Mouse (Mus musculus) mouse trophoblast stem cell (cell line): ENCODE measurements at regions not wholly inside any gene's neighbourhood (a gene's known extent, or its start where the extent isn't known, plus 50 kb on each side); places are given as distances from the start of the nearest gene placed in this dataset.

ENCODE experiments used
- in situ Hi-C, 2 experiments: fragments of 300-500 bp; cut with MseI, MboI; formaldehyde crosslinking; loops; 2 replicates in 1 of 2; 3 replicates in 1 of 2; pipeline ENCODE4 v1.15.1; 2025

DNA sequence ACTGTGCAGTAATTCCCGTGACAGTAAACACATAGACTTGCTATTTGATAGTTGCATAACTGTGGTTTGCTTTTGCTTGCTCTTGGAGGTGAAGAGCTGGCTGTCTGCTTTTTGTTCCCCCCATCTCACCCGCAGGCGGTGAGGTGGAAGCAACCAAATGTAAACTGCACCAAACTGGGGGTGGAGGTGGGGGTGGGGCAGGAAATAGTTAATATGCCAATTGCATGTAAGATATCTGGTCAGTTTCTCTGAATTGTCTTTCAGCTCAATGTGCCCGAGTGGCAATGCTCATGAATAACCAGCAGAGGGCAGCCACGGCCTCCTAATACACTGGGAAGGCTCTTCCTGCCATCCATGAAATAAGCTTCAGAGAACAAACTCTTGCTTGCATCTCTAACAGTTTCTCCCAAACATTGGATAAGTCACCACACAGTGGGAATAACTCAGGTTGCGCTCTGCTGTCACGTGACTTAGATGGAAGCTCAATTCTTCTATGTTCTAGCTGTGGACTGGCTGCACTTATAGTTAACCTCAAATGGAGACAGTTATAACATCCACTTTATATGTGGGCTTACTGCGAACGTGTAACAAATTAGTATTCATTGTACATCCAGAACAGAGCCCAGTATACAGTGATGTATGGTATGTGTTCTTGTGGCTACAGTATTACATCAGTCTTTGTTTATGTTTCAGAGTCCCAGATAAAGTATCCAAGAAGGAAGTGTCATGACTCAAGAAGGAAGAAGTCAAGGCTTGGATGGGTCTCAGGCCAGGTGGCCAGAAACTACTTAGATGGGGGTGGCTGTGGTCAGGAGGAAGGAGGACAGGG is 62.0 kb upstream of the Egflam start:
- in situ Hi-C loops = loop anchor here (5.0 to 25.0 kb wide), 2 partner anchors 352 to 577 kb away; partner anchors contain the start of gene Gdnf (in 2 of the 2)

DNA sequence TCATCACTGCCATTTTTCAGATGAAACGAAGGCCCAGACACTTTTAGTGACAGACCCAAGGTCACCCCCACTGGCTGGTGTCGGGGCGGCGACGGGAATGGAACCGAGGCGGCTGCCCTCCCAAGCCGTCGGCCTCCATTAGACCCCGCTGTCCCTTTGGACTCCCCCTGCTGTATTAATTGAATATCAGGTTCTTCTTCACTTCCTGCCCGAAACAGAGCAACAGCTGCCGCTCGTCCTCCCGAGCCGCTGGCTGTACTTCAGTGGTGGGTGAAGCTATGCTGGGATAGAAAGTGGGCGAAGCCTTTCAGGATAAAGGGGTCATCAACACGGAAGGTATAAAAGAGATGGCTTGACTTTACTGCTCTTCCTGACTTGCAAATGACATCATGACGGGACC is 64.4 kb upstream of the Egflam start:
- in situ Hi-C loops = loop anchor here (5.0 to 25.0 kb wide), 2 partner anchors 350 to 575 kb away; partner anchors contain the start of gene Gdnf (in 2 of the 2)

DNA sequence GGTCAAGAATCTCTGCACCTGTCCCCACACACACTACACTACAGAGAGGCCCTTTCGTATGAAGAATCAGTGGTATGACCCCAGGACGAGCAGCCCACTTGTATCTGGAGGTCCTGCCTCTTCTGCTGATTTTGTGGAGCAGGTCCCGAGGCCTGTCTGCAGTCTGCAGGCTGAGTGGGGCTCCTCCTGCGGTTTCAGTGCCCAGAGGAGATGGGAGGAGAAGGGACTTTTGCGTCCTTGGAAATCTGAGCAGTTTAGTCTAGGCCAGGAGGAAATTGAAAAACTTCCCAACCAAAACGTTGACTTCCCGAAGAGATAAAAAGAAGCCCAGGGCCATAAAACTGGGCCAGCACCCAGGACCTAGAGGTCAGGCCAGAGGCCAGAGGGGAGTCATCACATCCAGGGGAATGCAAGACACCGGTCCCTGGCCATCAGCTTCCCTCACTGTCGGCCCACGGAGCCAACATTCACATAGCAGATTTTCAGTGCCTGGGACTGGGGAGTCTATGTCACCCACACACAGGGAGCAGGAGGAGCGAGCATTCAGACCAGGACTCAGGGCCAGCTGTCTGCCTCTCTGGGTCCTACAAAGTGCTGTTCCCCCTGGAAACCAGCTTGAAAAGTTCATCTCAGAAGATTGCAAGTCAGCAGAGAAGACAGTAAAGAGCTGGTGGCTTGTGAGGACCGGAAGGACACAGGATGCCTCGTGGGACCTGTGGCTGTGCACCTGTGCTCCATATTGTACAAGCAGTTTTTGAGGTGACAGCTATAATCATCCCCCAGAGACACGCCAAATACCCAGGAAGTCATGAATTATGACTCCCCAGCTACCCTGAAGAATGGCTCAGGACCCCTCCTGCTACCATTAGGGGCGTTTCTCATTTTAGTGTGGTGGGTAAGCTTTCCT is 65.5 kb upstream of the Egflam start:
- in situ Hi-C loops = loop anchor here (5.0 to 25.0 kb wide), 2 partner anchors 349 to 574 kb away; partner anchors contain the start of gene Gdnf (in 2 of the 2)

DNA sequence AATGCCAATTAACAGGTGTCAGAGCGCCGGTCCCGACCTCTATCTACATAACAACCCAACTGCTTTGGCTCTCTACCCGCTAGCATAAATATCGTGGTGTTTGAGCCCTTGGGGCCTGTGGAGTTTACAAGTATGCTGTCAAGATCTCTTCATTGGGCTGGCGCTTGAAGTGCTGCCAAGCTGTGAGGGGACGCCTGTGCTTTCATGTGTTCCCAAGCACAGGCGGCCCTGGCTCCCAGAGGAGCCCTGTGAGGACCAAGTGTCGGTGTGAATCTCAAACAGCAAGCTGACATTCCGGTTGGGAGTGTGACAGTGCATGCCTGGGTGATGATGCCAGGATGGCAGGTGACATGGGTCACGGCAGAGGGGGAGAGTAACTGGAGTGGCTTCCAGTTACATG is 82.0 kb upstream of the Egflam start:
- in situ Hi-C loops = no loop called here

DNA sequence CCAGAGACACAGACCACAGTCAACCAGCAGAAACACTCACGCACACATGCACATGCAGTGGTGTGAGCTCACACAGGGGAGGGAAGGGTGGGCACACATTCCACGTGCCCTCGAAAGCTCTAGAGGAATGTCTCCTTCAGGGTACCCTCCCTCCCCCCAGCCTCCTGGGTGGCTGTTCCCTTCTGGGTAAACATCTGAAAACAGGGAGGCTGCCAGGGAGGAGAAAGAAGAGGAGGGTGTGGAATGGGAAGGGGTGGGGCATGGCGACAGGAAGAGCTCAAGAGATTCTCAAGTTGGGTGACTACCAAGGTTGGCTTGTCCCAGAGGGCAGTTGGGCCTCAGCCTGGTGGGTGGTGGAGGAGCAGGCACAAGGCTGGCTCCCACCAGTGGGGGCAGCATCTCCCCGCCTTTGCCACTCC is 82.6 kb upstream of the Egflam start:
- in situ Hi-C loops = no loop called here

DNA sequence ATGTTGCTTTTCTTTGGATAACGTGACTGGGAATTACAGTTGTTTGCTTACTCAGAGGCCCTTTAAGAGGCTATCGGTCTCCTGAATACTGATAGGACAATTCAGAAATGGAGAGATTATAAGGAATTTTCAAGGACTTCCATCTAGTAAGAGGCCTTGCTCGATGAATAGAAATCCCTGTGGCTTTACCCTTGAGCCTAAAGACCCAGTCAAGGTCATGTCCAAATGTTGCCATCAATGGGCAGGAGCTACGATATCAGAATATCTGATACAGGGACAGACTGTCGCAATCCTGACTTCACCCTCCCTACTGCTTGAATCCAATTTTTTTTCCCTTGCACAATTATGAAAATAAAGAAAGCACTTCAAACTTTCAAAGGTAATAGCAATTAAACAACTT is 85.5 kb upstream of the Egflam start:
- in situ Hi-C loops = no loop called here

DNA sequence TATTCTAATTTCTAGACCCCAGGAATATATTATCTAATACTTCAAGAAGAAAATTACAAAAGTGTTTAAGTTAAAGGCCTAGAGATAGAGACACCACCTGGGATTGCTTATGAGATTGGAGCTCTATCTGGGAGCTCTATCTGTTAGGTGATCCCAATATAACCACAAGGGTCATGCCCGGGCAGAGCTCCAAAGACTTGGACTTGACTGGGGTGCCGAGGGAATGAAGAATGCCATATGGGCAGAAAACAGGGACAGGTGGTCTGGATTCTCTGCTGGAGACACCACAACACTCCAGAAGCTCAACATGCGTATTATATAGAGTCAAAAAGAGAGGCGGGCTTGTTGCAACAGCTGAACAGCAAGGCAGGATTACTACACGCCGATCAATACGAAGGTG is 92.9 kb upstream of the Egflam start:
- in situ Hi-C loops = no loop called here

DNA sequence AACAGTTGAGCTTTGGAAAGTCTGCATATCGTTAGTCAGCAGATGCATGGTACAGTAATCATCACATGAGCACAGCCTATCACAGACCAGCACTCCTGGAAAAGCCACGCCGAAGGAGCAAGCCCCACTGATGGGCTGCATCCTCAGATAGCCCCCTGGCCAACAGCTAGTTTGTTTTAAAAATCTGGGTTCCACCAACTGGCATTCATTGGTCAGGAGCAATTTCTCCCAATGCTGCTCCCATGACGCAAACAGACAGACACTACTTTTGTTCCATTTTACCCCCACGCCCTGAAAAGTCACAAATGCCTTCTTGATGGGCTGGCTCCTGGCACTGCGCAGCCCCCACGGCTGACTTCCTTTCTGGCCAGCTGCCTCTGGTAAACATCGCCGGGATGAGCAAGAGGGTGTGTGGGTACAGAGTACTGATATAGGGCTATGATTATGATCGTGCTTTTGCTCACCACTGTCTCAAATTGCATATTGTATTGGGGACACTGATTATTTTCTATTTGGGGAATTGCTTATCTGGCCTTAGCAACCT is 95.0 kb upstream of the Egflam start:
- in situ Hi-C loops = no loop called here

DNA sequence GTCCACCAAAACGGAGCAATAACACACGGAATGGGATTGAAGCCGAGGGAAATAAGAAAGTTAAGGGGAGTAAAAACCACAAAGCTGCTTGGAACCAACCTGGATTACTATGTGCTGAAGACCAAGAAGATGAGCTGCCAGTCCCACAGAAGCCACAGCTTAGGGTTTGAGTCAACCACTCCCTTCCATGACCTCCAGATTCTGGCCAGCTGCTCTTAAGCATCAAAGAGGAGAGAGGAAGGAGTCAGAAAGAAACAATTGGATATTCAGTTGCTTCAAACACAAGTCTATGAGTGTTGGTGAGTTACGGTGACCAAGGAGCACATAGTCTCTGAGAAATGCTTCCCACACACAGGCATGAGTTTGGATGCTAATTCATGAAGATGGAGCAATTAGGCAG is 99.7 kb upstream of the Egflam start:
- in situ Hi-C loops = no loop called here

DNA sequence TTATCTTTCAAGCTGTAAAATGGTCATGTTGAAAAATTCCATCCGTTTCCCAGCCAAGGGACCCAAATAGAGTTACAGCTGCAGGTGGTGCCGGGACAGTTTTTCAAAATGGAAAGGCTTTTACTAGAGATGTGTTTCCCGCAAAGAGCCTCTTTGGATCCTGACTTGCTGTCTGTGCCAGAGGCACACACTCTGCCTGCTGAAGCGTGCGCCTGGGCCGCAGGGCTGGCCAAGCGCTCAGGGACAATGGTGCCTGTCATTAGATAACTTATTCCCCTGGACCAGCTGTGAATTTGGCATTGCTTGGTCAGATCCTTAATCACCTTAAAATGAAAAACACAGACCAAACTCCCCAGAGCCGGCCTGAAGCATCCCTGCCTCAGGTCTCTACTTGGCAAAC is 110.3 kb upstream of the Egflam start:
- in situ Hi-C loops = no loop called here

DNA sequence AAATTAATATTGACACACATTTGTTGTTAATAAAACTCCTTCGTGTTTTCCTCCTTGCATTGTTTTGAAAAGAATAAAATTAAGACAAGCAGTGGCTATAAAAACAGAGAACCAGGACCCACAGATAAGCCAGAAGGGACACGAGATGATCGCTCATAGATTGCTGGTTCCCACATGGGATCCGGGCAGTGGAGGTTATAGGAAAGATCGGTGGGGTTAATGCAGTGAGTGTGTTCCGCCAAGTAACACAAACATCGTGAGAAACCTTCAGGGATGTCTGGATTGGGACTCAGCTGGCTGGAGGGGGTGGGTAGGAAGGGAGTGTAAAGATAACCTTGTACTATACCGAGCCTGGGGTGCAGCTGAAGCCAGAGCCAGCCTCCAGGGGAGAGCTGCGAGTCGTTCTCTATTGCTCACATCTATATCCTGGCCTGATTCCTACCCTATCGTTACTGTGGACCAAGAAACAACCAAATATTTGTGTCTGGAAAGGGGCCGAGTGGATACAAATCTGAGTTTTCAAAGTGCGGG is 116.6 kb upstream of the Egflam start:
- in situ Hi-C loops = no loop called here

DNA sequence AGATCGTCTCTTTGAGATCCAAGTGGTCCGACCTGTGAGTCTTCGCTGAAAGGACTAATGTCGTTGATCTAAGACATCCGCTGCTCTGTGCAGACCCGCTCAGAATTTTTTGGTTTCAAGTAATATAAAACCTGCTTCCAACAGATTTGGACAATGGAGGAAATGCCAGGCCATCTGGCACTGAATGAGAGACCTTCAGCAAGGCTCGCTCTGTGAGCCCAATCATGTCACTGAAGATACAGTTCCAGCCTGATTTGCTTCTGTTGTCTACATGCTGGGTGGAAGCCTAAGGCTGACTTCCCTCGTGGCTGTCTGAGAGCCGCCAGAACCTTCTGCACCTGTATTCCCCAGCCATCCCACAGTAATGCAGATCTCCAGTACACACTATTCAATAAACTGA is 123.4 kb upstream of the Egflam start:
- in situ Hi-C loops = no loop called here

DNA sequence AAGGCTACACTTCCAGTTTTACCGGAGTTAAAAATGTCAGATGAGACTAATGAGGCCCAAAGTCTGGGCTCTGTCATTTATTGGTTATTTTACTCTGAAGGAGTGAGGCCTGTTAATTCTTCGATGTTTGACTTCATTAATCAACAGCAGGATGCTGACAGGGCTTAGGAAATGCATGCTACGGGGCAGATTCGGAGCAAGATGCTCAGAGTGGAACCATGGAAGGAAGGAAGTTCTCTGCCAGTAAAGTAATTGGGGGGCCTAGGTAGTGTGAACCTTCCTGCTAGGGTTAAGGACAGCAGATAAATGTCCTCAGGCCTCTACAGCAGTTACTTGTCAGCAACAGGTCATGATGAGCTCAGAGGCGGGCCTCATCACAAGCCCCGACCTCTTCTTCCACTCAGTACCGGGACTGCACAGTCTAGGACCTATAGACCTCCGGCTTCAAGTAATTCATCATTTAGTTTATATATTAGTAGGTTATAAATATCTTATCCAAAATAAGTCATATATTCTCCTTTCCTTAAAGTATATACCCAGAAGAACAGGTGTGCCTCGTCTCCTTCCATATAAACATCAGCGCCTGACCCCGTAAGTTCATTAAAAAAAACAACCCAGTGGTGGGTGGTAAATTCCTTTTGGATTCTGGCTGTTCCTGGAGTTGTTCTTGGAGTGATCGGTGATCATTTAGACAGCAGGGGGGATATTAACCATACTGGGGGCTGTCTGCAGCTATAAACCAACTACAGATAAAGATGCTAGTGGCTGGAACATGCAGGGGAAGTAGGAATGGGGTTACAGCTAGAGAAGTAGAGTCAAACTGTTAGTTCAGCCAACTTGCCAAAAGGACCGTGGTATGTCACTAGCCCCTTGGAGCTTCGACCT is 124.9 kb upstream of the Egflam start:
- in situ Hi-C loops = no loop called here

DNA sequence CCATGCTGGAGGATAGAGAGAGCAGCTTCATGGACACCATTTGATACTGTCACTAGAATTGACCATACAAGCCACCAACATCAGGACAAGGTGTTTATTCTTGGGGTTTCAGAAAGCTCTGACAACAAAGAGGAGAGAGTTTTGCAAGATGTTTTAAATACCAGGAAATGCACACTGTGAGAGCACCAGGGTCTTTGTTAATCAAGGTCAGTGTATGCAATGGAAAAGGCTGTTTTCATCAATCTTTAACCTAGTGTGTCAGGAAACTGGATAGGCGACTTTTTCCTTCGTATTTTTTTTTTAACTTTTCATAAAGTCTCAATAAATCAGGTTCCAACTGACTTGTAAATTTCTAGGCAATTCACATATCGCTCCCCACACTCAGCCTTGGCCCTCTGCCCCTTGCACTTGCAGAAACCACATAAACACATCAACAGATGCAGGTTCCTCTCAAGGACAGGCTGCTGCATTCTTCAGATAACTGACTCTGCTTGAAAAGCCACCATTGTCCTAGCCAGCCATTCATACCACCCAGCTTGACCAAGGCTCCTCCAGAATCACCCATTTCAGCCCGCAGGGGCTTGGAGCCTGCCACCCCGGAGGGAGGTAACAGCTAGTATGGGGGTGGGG is 132.9 kb upstream of the Egflam start:
- in situ Hi-C loops = no loop called here

DNA sequence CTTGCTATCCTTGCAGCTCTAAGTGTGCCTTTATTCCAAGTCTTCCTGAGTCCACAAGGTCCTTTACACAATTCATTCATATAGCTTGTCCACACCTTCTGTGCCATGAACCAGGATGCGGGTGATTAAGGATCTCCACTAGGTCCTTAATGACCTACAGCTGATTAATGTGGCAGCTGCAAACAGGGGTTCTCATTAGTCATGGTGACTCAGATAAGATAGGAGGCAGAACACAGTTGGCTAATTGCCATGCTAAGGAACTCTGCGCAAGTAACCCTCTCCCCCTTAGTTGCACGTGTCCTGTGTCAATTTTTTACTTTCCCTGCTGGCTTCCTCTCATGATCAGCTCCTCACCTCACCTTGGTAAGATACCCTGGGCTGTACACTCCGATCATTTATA is 139.7 kb upstream of the Egflam start:
- in situ Hi-C loops = no loop called here

DNA sequence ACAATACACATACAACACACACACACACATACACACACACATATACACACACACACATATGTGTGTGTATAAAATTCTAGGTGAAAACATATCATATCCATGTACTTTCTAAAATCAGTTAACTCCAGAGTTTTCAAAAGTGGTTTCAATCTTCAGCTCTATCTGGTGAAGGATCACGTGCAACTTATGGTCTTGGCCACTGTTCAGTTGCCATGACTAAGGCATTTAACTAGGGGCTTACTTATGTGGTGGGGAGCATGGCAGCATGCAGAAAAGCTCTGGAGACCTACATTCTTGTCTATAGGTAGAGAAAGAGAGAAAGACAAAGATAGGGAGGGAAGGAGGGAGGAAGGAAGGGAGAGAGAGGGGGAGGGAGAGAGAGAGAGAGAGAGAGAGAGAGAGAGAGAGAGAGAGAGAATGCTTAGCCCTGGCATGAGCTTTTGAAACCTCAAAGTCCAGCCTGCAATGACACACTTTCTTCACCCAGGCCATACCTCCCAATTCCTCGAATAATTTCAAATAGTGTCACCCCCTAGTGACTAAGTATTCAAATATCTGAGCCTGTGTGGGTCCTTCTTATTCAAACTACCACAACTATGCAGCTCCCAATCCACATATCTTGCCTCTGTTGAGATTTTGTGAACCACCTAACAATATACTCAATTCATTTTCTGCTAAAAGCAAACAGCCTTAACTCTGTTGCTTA is 155.1 kb upstream of the Egflam start:
- in situ Hi-C loops = no loop called here

DNA sequence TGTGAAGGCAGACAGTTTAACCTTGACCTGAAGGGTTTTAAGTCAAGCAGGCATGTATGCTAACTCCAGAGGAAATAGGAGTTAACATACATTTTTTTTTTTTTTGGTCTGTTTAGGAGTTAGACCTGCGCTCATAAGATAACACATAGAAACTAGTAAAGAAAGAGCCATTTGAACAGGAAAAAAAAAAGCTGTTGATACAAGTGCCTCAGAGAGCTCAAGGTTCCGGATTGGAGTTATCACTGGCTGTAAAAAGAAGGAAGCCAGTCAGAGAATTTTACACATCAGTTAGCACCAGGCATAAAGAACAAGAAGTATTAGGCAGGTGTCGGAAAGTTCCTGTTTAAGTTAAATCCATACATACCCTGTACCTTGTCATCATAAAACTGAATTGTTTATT is 156.2 kb upstream of the Egflam start:
- in situ Hi-C loops = no loop called here

DNA sequence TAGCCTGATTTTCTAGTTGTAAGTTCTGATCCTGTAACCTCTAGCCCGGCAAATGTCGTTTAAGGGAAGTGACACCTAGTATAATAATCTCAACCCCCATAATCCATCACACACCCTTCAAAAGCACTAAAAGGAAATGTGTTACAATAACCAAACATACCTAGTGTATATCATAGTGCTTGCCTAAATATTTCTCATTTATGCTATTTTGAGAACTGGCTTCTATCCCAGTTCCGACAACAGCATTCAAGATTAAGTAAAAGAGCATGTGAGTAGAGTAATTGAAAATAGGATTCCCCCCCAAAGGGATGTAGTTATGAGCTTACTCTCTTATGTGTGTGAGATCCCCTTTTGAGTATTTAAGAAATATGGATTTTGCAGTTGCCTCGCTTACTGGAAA is 165.1 kb upstream of the Egflam start:
- in situ Hi-C loops = no loop called here

DNA sequence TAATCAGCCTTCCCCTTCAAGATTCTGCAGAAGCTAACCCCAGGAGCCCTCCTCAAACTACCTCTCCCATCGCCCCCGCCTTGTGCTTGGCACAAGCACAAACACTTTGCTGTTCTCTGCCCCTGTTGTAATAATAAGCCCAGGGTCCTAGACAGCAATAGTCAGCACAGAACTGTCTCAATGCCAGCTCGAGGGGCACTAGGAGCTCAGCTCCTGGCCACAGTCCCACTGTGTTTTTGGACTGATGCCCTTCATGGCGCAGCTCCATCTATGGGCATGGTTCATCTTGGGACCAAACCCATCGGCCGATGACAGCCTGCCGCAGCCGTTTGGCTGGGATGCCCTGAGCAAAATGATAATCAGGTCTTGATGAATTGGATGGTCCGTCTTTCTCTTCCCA is 165.5 kb upstream of the Egflam start:
- in situ Hi-C loops = no loop called here

DNA sequence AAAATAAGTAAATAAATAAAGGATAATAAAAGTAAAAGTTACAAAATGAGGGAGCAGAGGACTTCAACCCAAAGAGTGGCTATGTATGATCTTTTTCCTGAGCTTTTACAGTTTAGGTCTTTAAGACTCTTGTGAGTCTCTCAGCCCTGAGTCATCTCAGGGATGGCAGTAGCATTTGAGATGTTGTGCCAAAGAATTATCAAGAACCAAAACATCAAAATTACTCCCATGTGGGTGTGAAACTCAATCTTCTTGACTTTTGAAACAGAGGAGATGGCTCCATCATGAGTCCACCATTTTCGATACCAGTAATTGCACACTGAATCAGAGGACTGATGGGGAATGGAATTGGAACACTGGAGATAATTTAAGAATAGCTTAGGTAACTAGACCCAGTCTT is 174.0 kb upstream of the Egflam start:
- in situ Hi-C loops = no loop called here
